Mouse (Mus musculus): ENCODE data around the gene Tecr. TPM values are rescaled to one million over a fixed set of nuclear protein-coding genes. Genes with fewer than 3 reads are reported as not detected.

The Tecr gene
- polyA plus RNA-seq, 1 experiment from 2014 or later: 760 TPM

- no peak overlapping the region for H3K4me2 ChIP-seq (ENCODE audit: low read depth)
- WGBS: 93% methylated on average over 8 of the region's 8 CpGs
- H3K4me1 ChIP-seq (ENCODE audit: control insufficient read depth, insufficient read depth, low read length): peaks cover 13% of the 10 kb centered on the region
- H3K27ac ChIP-seq (ENCODE audit: low read depth, low read length): no peak overlapping the region
- no peak overlapping the region for H3K9ac ChIP-seq (ENCODE audit: low read length)
- no peaks in the 10 kb centered on the region for H3K9me3 ChIP-seq (ENCODE audit: control insufficient read depth, low read length)
- no peaks in the 10 kb centered on the region for H3K27me3 ChIP-seq (ENCODE audit: control insufficient read depth, insufficient read depth, low read length)
- H3K4me3 ChIP-seq (ENCODE audit: low read depth, low read length): no peak overlapping the region
- DNase-seq (ENCODE audit: low spot score) (no peak), ATAC-seq (ENCODE audit: insufficient read depth, low FRiP score, low TSS enrichment) (no peak)
- H3K36me3 ChIP-seq (ENCODE audit: control insufficient read depth, insufficient read depth, low read length): peaks cover 2% of the 10 kb centered on the region; the same call in 1 of the 2 replicates
Measured at GRCm38 (mm10) chr8:83580826-83581225, 26.9 kb downstream of the Tecr start.

DNA sequence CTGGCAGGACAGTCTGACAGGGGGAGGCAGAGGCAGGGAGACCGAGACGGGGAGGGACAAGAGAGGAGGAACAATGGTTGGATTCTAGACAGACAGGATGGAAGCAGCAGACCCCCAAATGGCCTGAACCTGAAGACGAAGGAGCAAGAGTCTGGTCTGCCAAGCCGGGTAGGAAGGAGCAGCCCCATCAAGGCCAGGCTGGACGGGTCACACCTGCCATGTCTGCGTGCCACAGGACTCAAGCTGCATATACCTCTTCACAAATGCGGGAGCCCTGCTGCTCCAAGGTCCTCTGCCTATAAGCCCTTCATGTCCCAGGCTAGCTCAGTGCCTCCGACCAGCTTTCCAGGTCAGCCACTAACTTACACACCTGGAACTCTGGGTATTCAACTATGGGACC is 28.1 kb downstream of the Tecr start:
- no peak overlapping the region for H3K27ac ChIP-seq (ENCODE audit: low read depth, low read length)
- WGBS: 90% methylated on average over 8 of the region's 8 CpGs
- peaks cover 13% of the 10 kb centered on the region for H3K4me1 ChIP-seq (ENCODE audit: control insufficient read depth, insufficient read depth, low read length)
- no peak overlapping the region for H3K4me2 ChIP-seq (ENCODE audit: low read depth)
- DNase-seq (ENCODE audit: low spot score): no peak
- H3K9me3 ChIP-seq (ENCODE audit: control insufficient read depth, low read length): no peaks in the 10 kb centered on the region
- no peak for ATAC-seq (ENCODE audit: insufficient read depth, low FRiP score, low TSS enrichment)
- H3K4me3 ChIP-seq (ENCODE audit: low read depth, low read length): no peak overlapping the region
- H3K27me3 ChIP-seq (ENCODE audit: control insufficient read depth, insufficient read depth, low read length): no peaks in the 10 kb centered on the region
- H3K9ac ChIP-seq (ENCODE audit: low read length): no peak overlapping the region; the same call in 1 of the 2 replicates
- H3K36me3 ChIP-seq (ENCODE audit: control insufficient read depth, insufficient read depth, low read length): peaks cover 2% of the 10 kb centered on the region; the same call in 1 of the 2 replicates

- Histone ChIP-seq H3K9me3 (ENCODE audit: control insufficient read depth, low read length) (no peaks in the 10 kb centered on the region), H3K9ac (ENCODE audit: low read length) (no peak overlapping the region), H3K36me3 (ENCODE audit: control insufficient read depth, insufficient read depth, low read length) (no peaks in the 10 kb centered on the region), H3K4me3 (ENCODE audit: low read depth, low read length) (no peak overlapping the region), H3K27ac (ENCODE audit: low read depth, low read length) (no peak overlapping the region), H3K4me2 (ENCODE audit: low read depth) (no peak overlapping the region), H3K4me1 (ENCODE audit: control insufficient read depth, insufficient read depth, low read length) (peaks cover 13% of the 10 kb centered on the region), H3K27me3 (ENCODE audit: control insufficient read depth, insufficient read depth, low read length) (no peaks in the 10 kb centered on the region)
- WGBS: 79% methylated on average over 17 of the region's 17 CpGs
- no peak for ATAC-seq (ENCODE audit: insufficient read depth, low FRiP score, low TSS enrichment)
- no peak for DNase-seq (ENCODE audit: low spot score)
Measured at GRCm38 (mm10) chr8:83578131-83579055, 29.4 kb downstream of the Tecr start.

DNA sequence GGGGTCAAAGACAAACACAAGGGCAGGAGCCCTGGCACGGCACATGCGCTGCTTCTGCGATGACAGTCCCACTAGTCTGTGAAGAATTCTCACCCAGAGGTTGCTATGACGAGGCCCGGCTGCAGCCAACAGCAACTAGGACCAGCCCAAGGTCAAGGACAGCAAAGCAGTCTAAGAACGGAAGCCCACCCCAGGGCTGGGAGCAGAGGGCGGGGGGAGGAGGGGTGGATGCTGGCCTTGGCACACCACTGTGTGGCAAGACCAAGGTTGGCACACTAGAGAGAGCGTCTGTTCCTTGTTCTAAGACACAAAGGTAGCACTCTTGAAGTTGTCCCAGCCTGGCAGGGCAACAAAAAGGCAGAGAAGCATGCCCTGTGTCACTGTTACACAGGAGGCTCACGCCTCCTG is 30.4 kb downstream of the Tecr start:
- Histone ChIP-seq H3K27me3 (ENCODE audit: control insufficient read depth, insufficient read depth, low read length) (no peaks in the 10 kb centered on the region), H3K9me3 (ENCODE audit: control insufficient read depth, low read length) (no peaks in the 10 kb centered on the region), H3K4me3 (ENCODE audit: low read depth, low read length) (no peak overlapping the region), H3K4me1 (ENCODE audit: control insufficient read depth, insufficient read depth, low read length) (peaks cover 13% of the 10 kb centered on the region), H3K4me2 (ENCODE audit: low read depth) (no peak overlapping the region), H3K9ac (ENCODE audit: low read length) (no peak overlapping the region), H3K27ac (ENCODE audit: low read depth, low read length) (no peak overlapping the region), H3K36me3 (ENCODE audit: control insufficient read depth, insufficient read depth, low read length) (peaks cover 2% of the 10 kb centered on the region; the same call in 1 of the 2 replicates)
- no peak for ATAC-seq (ENCODE audit: insufficient read depth, low FRiP score, low TSS enrichment)
- DNase-seq (ENCODE audit: low spot score): no peak
- 57% methylated on average over 9 of the region's 9 CpGs for WGBS

- ATAC-seq (ENCODE audit: insufficient read depth, low FRiP score, low TSS enrichment) (no peak), DNase-seq (ENCODE audit: low spot score) (no peak)
- H3K27me3 ChIP-seq (ENCODE audit: control insufficient read depth, insufficient read depth, low read length): no peaks in the 10 kb centered on the region
- peaks cover 6% of the 10 kb centered on the region; the same call in 1 of the 2 replicates for H3K36me3 ChIP-seq (ENCODE audit: control insufficient read depth, insufficient read depth, low read length)
- peaks cover 13% of the 10 kb centered on the region for H3K4me1 ChIP-seq (ENCODE audit: control insufficient read depth, insufficient read depth, low read length)
- no peak overlapping the region for H3K9ac ChIP-seq (ENCODE audit: low read length)
- 71% methylated on average over 4 of the region's 4 CpGs for WGBS
- no peak overlapping the region for H3K4me3 ChIP-seq (ENCODE audit: low read depth, low read length)
- no peak overlapping the region for H3K27ac ChIP-seq (ENCODE audit: low read depth, low read length)
- no peaks in the 10 kb centered on the region for H3K9me3 ChIP-seq (ENCODE audit: control insufficient read depth, low read length)
- no peak overlapping the region for H3K4me2 ChIP-seq (ENCODE audit: low read depth)
Measured at GRCm38 (mm10) chr8:83576921-83577320, 30.9 kb downstream of the Tecr start.

GRCm38 (mm10) chr8:83576516-83576895 is 31.3 kb downstream of the Tecr start:
- 71% methylated on average over 3 of the region's 4 CpGs for WGBS

GRCm38 (mm10) chr8:83575561-83576515 is 31.9 kb downstream of the Tecr start:
- H3K9me3 ChIP-seq (ENCODE audit: control insufficient read depth, low read length): no peaks in the 10 kb centered on the region
- H3K27ac ChIP-seq (ENCODE audit: low read depth, low read length): no peak overlapping the region
- no peak for DNase-seq (ENCODE audit: low spot score)
- H3K9ac ChIP-seq (ENCODE audit: low read length): no peak overlapping the region
- WGBS: 72% methylated on average over 17 of the region's 17 CpGs
- ATAC-seq (ENCODE audit: insufficient read depth, low FRiP score, low TSS enrichment): no peak
- H3K4me1 ChIP-seq (ENCODE audit: control insufficient read depth, insufficient read depth, low read length): peaks cover 13% of the 10 kb centered on the region
- H3K4me3 ChIP-seq (ENCODE audit: low read depth, low read length): no peak overlapping the region
- H3K4me2 ChIP-seq (ENCODE audit: low read depth): no peak overlapping the region
- H3K27me3 ChIP-seq (ENCODE audit: control insufficient read depth, insufficient read depth, low read length): no peaks in the 10 kb centered on the region
- H3K36me3 ChIP-seq (ENCODE audit: control insufficient read depth, insufficient read depth, low read length): peaks cover 10% of the 10 kb centered on the region; the same call in 1 of the 2 replicates

More at GRCm38 (mm10) chr8:83576516-83576895, 31.3 kb downstream of the Tecr start:
- DNase-seq (ENCODE audit: low spot score): no peak
- no peak overlapping the region for H3K9ac ChIP-seq (ENCODE audit: low read length)
- peaks cover 8% of the 10 kb centered on the region; the same call in 1 of the 2 replicates for H3K36me3 ChIP-seq (ENCODE audit: control insufficient read depth, insufficient read depth, low read length)
- H3K9me3 ChIP-seq (ENCODE audit: control insufficient read depth, low read length): no peaks in the 10 kb centered on the region
- peaks cover 13% of the 10 kb centered on the region for H3K4me1 ChIP-seq (ENCODE audit: control insufficient read depth, insufficient read depth, low read length)
- no peak for ATAC-seq (ENCODE audit: insufficient read depth, low FRiP score, low TSS enrichment)
- no peak overlapping the region for H3K4me2 ChIP-seq (ENCODE audit: low read depth)
- no peaks in the 10 kb centered on the region for H3K27me3 ChIP-seq (ENCODE audit: control insufficient read depth, insufficient read depth, low read length)
- no peak overlapping the region for H3K4me3 ChIP-seq (ENCODE audit: low read depth, low read length)
- H3K27ac ChIP-seq (ENCODE audit: low read depth, low read length): no peak overlapping the region

- Histone ChIP-seq H3K4me2 (ENCODE audit: low read depth) (no peak overlapping the region), H3K27ac (ENCODE audit: low read depth, low read length) (no peak overlapping the region), H3K36me3 (ENCODE audit: control insufficient read depth, insufficient read depth, low read length) (peaks cover 17% of the 10 kb centered on the region), H3K27me3 (ENCODE audit: control insufficient read depth, insufficient read depth, low read length) (no peaks in the 10 kb centered on the region), H3K4me3 (ENCODE audit: low read depth, low read length) (no peak overlapping the region), H3K9me3 (ENCODE audit: control insufficient read depth, low read length) (no peaks in the 10 kb centered on the region), H3K9ac (ENCODE audit: low read length) (no peak overlapping the region), H3K4me1 (ENCODE audit: control insufficient read depth, insufficient read depth, low read length) (peaks cover 13% of the 10 kb centered on the region)
- 84% methylated on average over 15 of the region's 15 CpGs for WGBS
- DNase-seq (ENCODE audit: low spot score): no peak
- ATAC-seq (ENCODE audit: insufficient read depth, low FRiP score, low TSS enrichment): no peak
Measured at GRCm38 (mm10) chr8:83574631-83575315, 33.0 kb downstream of the Tecr start.
